Mouse (Mus musculus) lung, adult 2 months (tissue): ENCODE measurements around the gene Ptk6.

Experiments
- CTCF ChIP-seq: fragments of 200-500 bp; IDR thresholded peaks from 2 replicates; pipeline ENCODE4 v1.5.1; 2011; ENCODE audit warnings: mild to moderate bottlenecking, low read length, control low read depth; ENCODE audit not compliant: insufficient read depth
- POLR2A ChIP-seq: fragments of 200-500 bp; IDR thresholded peaks from 2 replicates; pipeline ENCODE4 v1.6.1; 2011; ENCODE audit warnings: low read depth, mild to moderate bottlenecking, control low read depth, low read length, borderline replicate concordance; ENCODE audit errors: extremely low read depth

DNA sequence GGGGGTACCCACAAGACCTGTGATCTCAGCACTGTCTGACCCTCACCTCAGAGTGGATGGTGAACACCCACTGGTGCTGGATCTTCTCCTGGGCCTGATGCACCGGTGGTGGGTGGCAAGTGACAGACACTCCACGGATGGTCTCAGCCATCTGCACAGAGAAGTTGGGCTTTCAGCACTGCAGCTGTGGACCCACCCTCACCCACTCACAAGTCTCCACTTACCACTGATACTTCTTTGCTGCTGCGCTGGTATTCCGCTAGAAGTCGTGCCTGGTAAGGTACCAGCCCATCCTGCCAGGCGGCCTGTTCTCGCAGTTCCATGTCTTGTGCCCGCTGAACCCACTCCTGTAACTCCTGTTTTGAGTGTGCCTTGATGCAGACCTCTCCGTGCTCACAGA, 36.7 kb upstream of the Ptk6 start:
- TF ChIP-seq POLR2A (no peak), CTCF (no peak)
